Mouse (Mus musculus): ENCODE results near the gene Smim4. TPM values are rescaled to one million over a fixed set of nuclear protein-coding genes. Genes with fewer than 3 reads are reported as not detected.

The Smim4 gene
- polyA plus RNA-seq (2015; fragmentation: Nextera tagmentation; extraction: Ambion mirVana), result 51.1 and 51.3 TPM in 2 replicates

- H3K36me3 ChIP-seq (replicated peaks), result no peaks in the 10 kb centered on the region
- no peaks in the 10 kb centered on the region for H3K27me3 ChIP-seq (replicated peaks)
- H3K4me2 ChIP-seq, result peak within 1 kb of the TSS; percentile 91
- peak within 1 kb of the TSS; percentile 73 for H3K9ac ChIP-seq
- H3K4me1 ChIP-seq, result peaks cover 61% of the 10 kb centered on the region
- peak; percentile 96 for ATAC-seq (replicated peaks)
- peak within 1 kb of the TSS; percentile 92 for H3K4me3 ChIP-seq
- no peaks in the 10 kb centered on the region for H3K9me3 ChIP-seq
- WGBS, result under 1% methylated on average over 33 of the region's 33 CpGs
- H3K27ac ChIP-seq, result peak within 1 kb of the TSS; percentile 90
Observed at GRCm38 (mm10) chr14:31128826-31129219, at the start of gene Smim4. Gene Smim4 (minus strand): TSS chr14:31128956.

GRCm38 (mm10) chr14:31177715-31178114 is 49.0 kb upstream of the Smim4 start:
- no peak overlapping the region for H3K27ac ChIP-seq
- H3K4me2 ChIP-seq, result no peak overlapping the region
- no peaks in the 10 kb centered on the region for H3K27me3 ChIP-seq (replicated peaks)
- ATAC-seq (replicated peaks), result no peak
- no peak overlapping the region for H3K9ac ChIP-seq
- no peaks in the 10 kb centered on the region for H3K4me1 ChIP-seq
- no peaks in the 10 kb centered on the region for H3K9me3 ChIP-seq
- no peak overlapping the region for H3K4me3 ChIP-seq
- H3K36me3 ChIP-seq (replicated peaks), result peaks cover 82% of the 10 kb centered on the region
- 93% methylated on average over 5 of the region's 5 CpGs for WGBS

GRCm38 (mm10) chr14:31177287-31177686 is 48.5 kb upstream of the Smim4 start:
- Histone ChIP-seq H3K4me3 (no peak overlapping the region), H3K27me3 (replicated peaks) (no peaks in the 10 kb centered on the region), H3K36me3 (replicated peaks) (peaks cover 85% of the 10 kb centered on the region), H3K9me3 (no peaks in the 10 kb centered on the region), H3K9ac (no peak overlapping the region), H3K4me1 (no peaks in the 10 kb centered on the region), H3K27ac (no peak overlapping the region), H3K4me2 (no peak overlapping the region)
- WGBS, result 95% methylated on average over 16 of the region's 16 CpGs
- ATAC-seq (replicated peaks), result no peak

GRCm38 (mm10) chr14:31173537-31173936 is 44.8 kb upstream of the Smim4 start:
- H3K27me3 ChIP-seq (replicated peaks), result no peaks in the 10 kb centered on the region
- H3K27ac ChIP-seq, result no peak overlapping the region
- H3K4me1 ChIP-seq, result no peaks in the 10 kb centered on the region
- H3K9me3 ChIP-seq, result no peaks in the 10 kb centered on the region
- H3K9ac ChIP-seq, result no peak overlapping the region
- H3K4me2 ChIP-seq, result no peak overlapping the region
- no peak overlapping the region for H3K4me3 ChIP-seq
- WGBS, result 90% methylated on average over 7 of the region's 7 CpGs
- H3K36me3 ChIP-seq (replicated peaks), result peaks cover 80% of the 10 kb centered on the region
- ATAC-seq (replicated peaks), result no peak

- H3K4me1 ChIP-seq, result no peaks in the 10 kb centered on the region
- WGBS, result 90% methylated on average over 18 of the region's 18 CpGs
- H3K27ac ChIP-seq, result no peak overlapping the region
- no peak overlapping the region for H3K4me2 ChIP-seq
- H3K4me3 ChIP-seq, result no peak overlapping the region
- no peak for ATAC-seq (replicated peaks)
- H3K9me3 ChIP-seq, result no peaks in the 10 kb centered on the region
- no peak overlapping the region for H3K9ac ChIP-seq
- no peaks in the 10 kb centered on the region for H3K27me3 ChIP-seq (replicated peaks)
- H3K36me3 ChIP-seq (replicated peaks), result peaks cover 77% of the 10 kb centered on the region
Observed at GRCm38 (mm10) chr14:31172781-31173455, 44.2 kb upstream of the Smim4 start.

- Histone ChIP-seq H3K4me1 (no peaks in the 10 kb centered on the region), H3K36me3 (replicated peaks) (peaks cover 66% of the 10 kb centered on the region), H3K4me3 (no peak overlapping the region), H3K9ac (no peak overlapping the region), H3K4me2 (no peak overlapping the region), H3K27ac (no peak overlapping the region), H3K27me3 (replicated peaks) (no peaks in the 10 kb centered on the region), H3K9me3 (no peaks in the 10 kb centered on the region)
- WGBS, result 96% methylated on average over 15 of the region's 15 CpGs
- ATAC-seq (replicated peaks), result no peak
Observed at GRCm38 (mm10) chr14:31171821-31172220, 43.1 kb upstream of the Smim4 start.

- no peak overlapping the region for H3K4me3 ChIP-seq
- no peaks in the 10 kb centered on the region for H3K4me1 ChIP-seq
- no peak overlapping the region for H3K27ac ChIP-seq
- no peaks in the 10 kb centered on the region for H3K9me3 ChIP-seq
- no peak for ATAC-seq (replicated peaks)
- no peak overlapping the region for H3K4me2 ChIP-seq
- H3K36me3 ChIP-seq (replicated peaks), result peaks cover 61% of the 10 kb centered on the region
- 83% methylated on average over 11 of the region's 11 CpGs for WGBS
- H3K9ac ChIP-seq, result no peak overlapping the region
- H3K27me3 ChIP-seq (replicated peaks), result no peaks in the 10 kb centered on the region
Observed at GRCm38 (mm10) chr14:31171386-31171785, 42.6 kb upstream of the Smim4 start.

GRCm38 (mm10) chr14:31170963-31171362 is 42.2 kb upstream of the Smim4 start:
- WGBS, result 82% methylated on average over 13 of the region's 13 CpGs
- ATAC-seq (replicated peaks), result no peak
- no peak overlapping the region; the same call in 1 of the 2 replicates for H3K27ac ChIP-seq
- no peaks in the 10 kb centered on the region for H3K27me3 ChIP-seq (replicated peaks)
- no peaks in the 10 kb centered on the region for H3K9me3 ChIP-seq
- no peak overlapping the region for H3K4me3 ChIP-seq
- no peak overlapping the region for H3K4me2 ChIP-seq
- H3K4me1 ChIP-seq, result no peaks in the 10 kb centered on the region
- H3K9ac ChIP-seq, result no peak overlapping the region
- H3K36me3 ChIP-seq (replicated peaks), result peaks cover 57% of the 10 kb centered on the region

GRCm38 (mm10) chr14:31169508-31169907 is 40.8 kb upstream of the Smim4 start:
- Histone ChIP-seq H3K4me1 (no peaks in the 10 kb centered on the region), H3K27me3 (replicated peaks) (no peaks in the 10 kb centered on the region), H3K9ac (no peak overlapping the region), H3K9me3 (no peaks in the 10 kb centered on the region), H3K4me3 (no peak overlapping the region), H3K4me2 (no peak overlapping the region), H3K27ac (no peak overlapping the region), H3K36me3 (replicated peaks) (peaks cover 44% of the 10 kb centered on the region)
- ATAC-seq (replicated peaks), result no peak
- WGBS, result 81% methylated on average over 6 of the region's 6 CpGs

GRCm38 (mm10) chr14:31168425-31168824 is 39.7 kb upstream of the Smim4 start, which contains the start of gene Stab1:
Gene Stab1 (minus strand): TSS chr14:31168641.
- H3K9ac ChIP-seq, result no peak within 1 kb of the TSS
- no peak for ATAC-seq (replicated peaks)
- H3K27ac ChIP-seq, result no peak within 1 kb of the TSS
- WGBS, result 53% methylated on average over 10 of the region's 10 CpGs
- H3K4me2 ChIP-seq, result peak within 1 kb of the TSS; percentile 15; the same call in 1 of the 2 replicates
- peaks cover 34% of the 10 kb centered on the region for H3K36me3 ChIP-seq (replicated peaks)
- H3K4me3 ChIP-seq, result no peak within 1 kb of the TSS
- no peaks in the 10 kb centered on the region for H3K27me3 ChIP-seq (replicated peaks)
- H3K9me3 ChIP-seq, result no peaks in the 10 kb centered on the region
- no peaks in the 10 kb centered on the region for H3K4me1 ChIP-seq

- H3K4me2 ChIP-seq, result no peak overlapping the region
- H3K4me3 ChIP-seq, result no peak overlapping the region
- ATAC-seq (replicated peaks), result no peak
- H3K27ac ChIP-seq, result no peak overlapping the region
- H3K9me3 ChIP-seq, result no peaks in the 10 kb centered on the region
- no peak overlapping the region for H3K9ac ChIP-seq
- WGBS, result 59% methylated on average over 9 of the region's 9 CpGs
- peaks cover 18% of the 10 kb centered on the region for H3K36me3 ChIP-seq (replicated peaks)
- no peaks in the 10 kb centered on the region for H3K27me3 ChIP-seq (replicated peaks)
- H3K4me1 ChIP-seq, result no peaks in the 10 kb centered on the region
Observed at GRCm38 (mm10) chr14:31166827-31167226, 38.1 kb upstream of the Smim4 start.

- H3K27ac ChIP-seq, result no peak overlapping the region
- H3K27me3 ChIP-seq (replicated peaks), result no peaks in the 10 kb centered on the region
- no peak for ATAC-seq (replicated peaks)
- 69% methylated on average over 10 of the region's 10 CpGs for WGBS
- H3K4me1 ChIP-seq, result no peaks in the 10 kb centered on the region
- no peak overlapping the region for H3K4me3 ChIP-seq
- no peaks in the 10 kb centered on the region for H3K9me3 ChIP-seq
- peaks cover 10% of the 10 kb centered on the region; the same call in 1 of the 2 replicates for H3K36me3 ChIP-seq (replicated peaks)
- no peak overlapping the region for H3K9ac ChIP-seq
- H3K4me2 ChIP-seq, result no peak overlapping the region
Observed at GRCm38 (mm10) chr14:31165991-31166630, 37.4 kb upstream of the Smim4 start.

- no peak for ATAC-seq (replicated peaks)
Observed at GRCm38 (mm10) chr14:31165458-31165857, 36.7 kb upstream of the Smim4 start.

More at GRCm38 (mm10) chr14:31165458-31165857, 36.7 kb upstream of the Smim4 start:
- H3K4me2 ChIP-seq, result no peak overlapping the region
- no peak overlapping the region for H3K4me3 ChIP-seq
- no peaks in the 10 kb centered on the region for H3K4me1 ChIP-seq
- H3K9me3 ChIP-seq, result no peaks in the 10 kb centered on the region
- H3K27ac ChIP-seq, result no peak overlapping the region
- peaks cover 4% of the 10 kb centered on the region; the same call in 1 of the 2 replicates for H3K36me3 ChIP-seq (replicated peaks)
- H3K9ac ChIP-seq, result no peak overlapping the region
- WGBS, result 53% methylated on average over 7 of the region's 7 CpGs
- H3K27me3 ChIP-seq (replicated peaks), result no peaks in the 10 kb centered on the region

Data from midbrain, embryonic 15.5 days (tissue).